Mouse (Mus musculus): ENCODE results near the gene Myo18b.

Gene Myo18b

GRCm38 (mm10) chr5:112678153-112678552 lies 218.0 kb downstream of the Myo18b start:
- no peak for DNase-seq (ENCODE audit: low read depth, low spot score)

- DNase-seq (ENCODE audit: low read depth, low spot score), result no peak
Measured at GRCm38 (mm10) chr5:112674806-112675205, 221.4 kb downstream of the Myo18b start.

- no peak for DNase-seq (ENCODE audit: low read depth, low spot score)
Measured at GRCm38 (mm10) chr5:112672457-112672856, 223.7 kb downstream of the Myo18b start.

GRCm38 (mm10) chr5:112671961-112672360 lies 224.2 kb downstream of the Myo18b start:
- DNase-seq (ENCODE audit: low read depth, low spot score), result no peak

GRCm38 (mm10) chr5:112667153-112667552 lies 229.0 kb downstream of the Myo18b start:
- DNase-seq (ENCODE audit: low read depth, low spot score), result no peak

GRCm38 (mm10) chr5:112665661-112666060 lies 230.5 kb downstream of the Myo18b start:
- DNase-seq (ENCODE audit: low read depth, low spot score), result no peak

- no peak for DNase-seq (ENCODE audit: low read depth, low spot score)
Measured at GRCm38 (mm10) chr5:112663701-112664100, 232.5 kb downstream of the Myo18b start.

GRCm38 (mm10) chr5:112660924-112661431 lies 235.2 kb downstream of the Myo18b start:
- peak; percentile 6 for DNase-seq (ENCODE audit: low read depth, low spot score)

- no peak for DNase-seq (ENCODE audit: low read depth, low spot score)
Measured at GRCm38 (mm10) chr5:112659295-112659694, 236.9 kb downstream of the Myo18b start.

- no peak for DNase-seq (ENCODE audit: low read depth, low spot score)
Measured at GRCm38 (mm10) chr5:112656811-112657210, 239.4 kb downstream of the Myo18b start.

- no peak for DNase-seq (ENCODE audit: low read depth, low spot score)
Measured at GRCm38 (mm10) chr5:112655986-112656541, 240.1 kb downstream of the Myo18b start.

- DNase-seq (ENCODE audit: low read depth, low spot score), result no peak
Measured at GRCm38 (mm10) chr5:112655529-112655928, 240.6 kb downstream of the Myo18b start.

GRCm38 (mm10) chr5:112652036-112652435 lies 244.1 kb downstream of the Myo18b start:
- DNase-seq (ENCODE audit: low read depth, low spot score), result peak; percentile 6

- no peak for DNase-seq (ENCODE audit: low read depth, low spot score)
Measured at GRCm38 (mm10) chr5:112649164-112649702, 246.9 kb downstream of the Myo18b start.

- no peak for DNase-seq (ENCODE audit: low read depth, low spot score)
Measured at GRCm38 (mm10) chr5:112646871-112647270, 249.3 kb downstream of the Myo18b start.

GRCm38 (mm10) chr5:112645535-112645934 lies 250.6 kb downstream of the Myo18b start:
- no peak for DNase-seq (ENCODE audit: low read depth, low spot score)

- DNase-seq (ENCODE audit: low read depth, low spot score), result no peak
Measured at GRCm38 (mm10) chr5:112643533-112644272, 252.5 kb downstream of the Myo18b start.

GRCm38 (mm10) chr5:112642731-112643130 lies 253.4 kb downstream of the Myo18b start:
- no peak for DNase-seq (ENCODE audit: low read depth, low spot score)

GRCm38 (mm10) chr5:112641770-112642169 lies 254.4 kb downstream of the Myo18b start:
- DNase-seq (ENCODE audit: low read depth, low spot score), result no peak

GRCm38 (mm10) chr5:112641131-112641530 lies 255.0 kb downstream of the Myo18b start:
- no peak for DNase-seq (ENCODE audit: low read depth, low spot score)

GRCm38 (mm10) chr5:112640651-112641050 lies 255.5 kb downstream of the Myo18b start:
- DNase-seq (ENCODE audit: low read depth, low spot score), result no peak
